Mouse (Mus musculus): Measurements from ENCODE around the gene Helq.
A peak's percentile ranks its signal among the peaks of the same experiment; 100 is the strongest.

Helq gene

GRCm38 (mm10) chr5:100798165-100798860 lies at the start of gene Helq, which contains the start of gene Mrps18c:
Helq (minus strand) TSS chr5:100798598.
Mrps18c (plus strand) TSS chr5:100798627.
- ATAC-seq (ENCODE audit: low TSS enrichment) = peak; percentile 99

DNA sequence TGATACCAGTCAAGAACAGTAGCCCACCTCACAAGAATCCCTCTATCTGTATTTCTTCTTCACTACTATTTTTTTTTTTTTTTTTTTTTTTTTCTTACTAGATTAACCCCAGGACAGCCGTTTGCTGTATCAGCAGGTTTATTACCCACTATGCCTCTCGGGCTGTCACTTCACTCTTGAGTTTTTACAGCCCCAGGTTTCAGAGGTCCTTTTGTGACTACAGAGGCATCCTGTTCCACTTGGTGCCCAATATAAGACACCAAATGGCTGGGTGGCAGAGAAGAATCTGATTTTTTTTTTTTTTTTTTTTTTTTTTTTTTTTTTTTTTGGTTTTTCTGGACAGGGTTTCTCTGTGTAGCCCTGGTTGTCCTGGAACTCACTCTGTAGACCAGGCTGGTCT lies 48.7 kb upstream of the Helq start:
- ATAC-seq (ENCODE audit: low TSS enrichment) = no peak

- ATAC-seq (ENCODE audit: low TSS enrichment) = peak; percentile 64
These were observed 48.2 kb upstream of the Helq start for GRCm38 (mm10) chr5:100846599-100846920.

DNA sequence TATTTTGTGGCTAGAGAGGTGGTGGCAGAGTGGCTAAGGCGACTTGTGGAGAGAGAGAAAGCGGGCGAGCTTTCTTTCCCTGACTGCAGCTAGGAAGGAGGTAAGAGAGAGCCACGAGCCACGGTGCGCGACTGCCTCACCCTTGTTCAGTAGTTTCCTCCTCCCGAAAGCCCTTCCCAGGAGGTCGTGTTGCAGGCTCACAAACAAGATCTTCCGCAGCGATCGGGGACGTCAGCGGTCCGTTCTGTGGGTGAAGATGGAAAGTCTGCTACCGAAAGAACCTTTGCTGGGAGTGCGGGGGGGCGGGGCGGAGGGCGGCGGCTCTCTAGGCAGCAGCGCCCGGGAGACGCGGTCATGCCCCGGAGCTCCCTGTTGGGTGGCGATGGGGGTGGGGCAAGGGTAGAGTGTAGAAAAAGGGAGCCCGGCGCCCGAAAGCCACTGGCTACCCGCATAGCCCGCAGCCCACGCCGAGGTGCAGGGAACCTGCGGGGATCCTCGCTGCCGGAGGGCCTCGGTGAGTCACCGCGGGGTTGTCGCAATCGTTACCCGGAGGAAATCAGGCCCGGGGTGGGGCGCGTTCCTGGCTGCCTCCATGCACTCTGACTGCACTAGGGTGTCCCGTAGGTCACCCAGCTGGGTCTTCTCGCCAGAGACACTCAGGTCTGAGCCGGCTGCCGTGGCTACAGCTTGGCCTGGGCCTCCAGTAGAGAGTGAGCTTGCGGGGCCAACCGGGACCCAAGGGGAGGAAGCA lies 47.6 kb upstream of the Helq start:
- ATAC-seq (ENCODE audit: low TSS enrichment) = peak; percentile 73

GRCm38 (mm10) chr5:100845485-100845847 lies 47.1 kb upstream of the Helq start, which contains the start of gene Gpat3:
Gpat3 (plus strand) TSS chr5:100845713.
- ATAC-seq (ENCODE audit: low TSS enrichment) = peak; percentile 75

- ATAC-seq (ENCODE audit: low TSS enrichment) = no peak
These were observed 46.1 kb upstream of the Helq start for GRCm38 (mm10) chr5:100844485-100844884.

- ATAC-seq (ENCODE audit: low TSS enrichment) = no peak
These were observed 39.5 kb upstream of the Helq start for GRCm38 (mm10) chr5:100837907-100838306.

DNA sequence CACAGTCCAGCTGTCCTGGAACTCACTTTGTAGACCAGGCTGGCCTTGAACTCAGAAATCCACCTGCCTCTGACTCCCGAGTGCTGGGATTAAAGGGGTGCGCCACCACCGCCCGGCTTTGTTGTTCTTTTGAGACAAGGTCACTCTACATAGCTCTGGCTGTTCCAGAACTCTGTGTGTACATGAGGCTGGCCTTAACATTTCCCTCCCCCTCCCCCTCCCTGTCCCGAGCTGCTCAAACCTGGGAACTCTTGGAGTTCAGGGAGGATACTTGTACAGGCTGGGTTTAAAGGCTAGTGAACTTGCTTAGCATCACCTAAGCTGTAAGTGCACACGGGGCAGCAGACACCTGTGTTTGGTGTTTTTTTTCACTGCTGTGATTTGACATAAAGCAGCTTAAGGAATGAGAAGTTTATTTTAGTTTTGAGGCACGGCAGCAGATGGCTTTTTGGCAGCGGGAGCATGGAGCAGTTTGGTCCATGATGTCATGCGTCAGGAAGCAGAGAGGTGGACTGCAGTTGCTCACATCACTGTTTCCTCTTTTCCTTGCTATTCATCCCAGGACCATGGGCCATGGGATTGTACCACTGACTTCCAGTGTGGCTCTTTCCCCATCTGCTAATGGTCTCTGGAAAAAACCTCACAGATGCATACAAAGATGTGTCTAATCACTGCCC lies 37.6 kb upstream of the Helq start:
- 0 out of 2 replicates have a peak, but pooled peaks have one; percentile 34 for ATAC-seq (ENCODE audit: low TSS enrichment)

- no peak for ATAC-seq (ENCODE audit: low TSS enrichment)
These were observed 35.4 kb upstream of the Helq start for GRCm38 (mm10) chr5:100833841-100834240.

- no peak for ATAC-seq (ENCODE audit: low TSS enrichment)
These were observed 34.3 kb upstream of the Helq start for GRCm38 (mm10) chr5:100832680-100833079.

DNA sequence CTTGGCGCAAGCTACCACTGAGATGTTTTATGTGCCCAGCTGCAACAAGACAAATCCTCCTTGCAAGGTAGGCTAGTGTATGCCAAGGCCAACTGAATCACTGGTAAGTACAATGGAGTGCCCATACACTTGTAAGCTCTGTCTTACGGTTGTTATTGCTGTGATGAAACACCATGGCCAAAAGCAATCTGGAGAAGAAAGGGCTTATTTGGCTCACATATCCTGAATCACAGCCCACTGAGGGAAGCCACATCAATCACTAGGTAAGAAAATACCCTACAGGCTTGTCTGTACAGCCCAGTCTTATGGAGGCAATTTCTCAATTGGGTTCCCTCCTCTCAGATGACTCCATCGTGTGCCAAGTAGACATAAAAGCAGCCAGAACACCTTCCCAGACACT lies 30.3 kb upstream of the Helq start:
- ATAC-seq (ENCODE audit: low TSS enrichment) = no peak

- ATAC-seq (ENCODE audit: low TSS enrichment) = peak; percentile 74; the same call in 1 of the 2 replicates
These were observed 28.1 kb upstream of the Helq start for GRCm38 (mm10) chr5:100826531-100826930.

DNA sequence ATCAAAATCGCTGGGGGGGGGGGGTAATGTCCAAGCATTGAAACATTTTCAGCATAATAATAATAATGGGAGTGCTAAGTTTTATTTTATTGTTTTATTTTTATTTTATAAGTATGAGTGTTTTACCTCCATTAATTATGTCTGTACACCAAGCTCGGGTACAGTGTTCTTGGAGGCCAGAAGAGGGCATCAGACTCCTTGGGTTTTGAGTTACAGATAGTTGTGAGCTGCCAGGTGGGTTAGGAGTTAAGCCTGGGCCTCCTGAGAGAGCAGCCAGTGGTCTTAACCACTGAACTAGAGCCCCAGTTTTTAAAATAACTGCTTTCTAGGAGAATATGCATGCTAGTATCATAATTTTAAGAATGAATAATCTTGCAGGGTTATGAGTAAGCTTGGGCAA lies 27.6 kb upstream of the Helq start:
- peak; percentile 62; the same call in 1 of the 2 replicates for ATAC-seq (ENCODE audit: low TSS enrichment)

- no peak for ATAC-seq (ENCODE audit: low TSS enrichment)
These were observed 24.4 kb upstream of the Helq start for GRCm38 (mm10) chr5:100822826-100823225.

DNA sequence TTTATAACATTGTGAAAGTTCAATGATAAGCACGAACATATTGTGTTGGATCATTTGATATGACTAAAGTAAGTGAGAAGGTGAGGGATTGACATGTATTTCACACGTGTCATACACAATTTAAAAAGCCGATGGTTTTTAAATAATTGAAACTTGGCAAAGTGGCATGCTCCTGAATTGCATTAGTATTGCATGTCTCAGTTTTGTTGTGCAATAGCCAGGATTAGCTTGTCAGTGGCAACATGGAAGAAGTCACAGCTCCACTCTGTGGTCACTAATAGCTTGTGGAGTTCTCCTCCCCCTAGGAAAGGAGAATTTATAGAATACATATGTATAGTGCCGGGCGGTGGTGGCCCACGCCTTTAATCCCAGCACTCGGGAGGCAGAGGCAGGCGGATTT lies 23.0 kb upstream of the Helq start:
- ATAC-seq (ENCODE audit: low TSS enrichment) = no peak

DNA sequence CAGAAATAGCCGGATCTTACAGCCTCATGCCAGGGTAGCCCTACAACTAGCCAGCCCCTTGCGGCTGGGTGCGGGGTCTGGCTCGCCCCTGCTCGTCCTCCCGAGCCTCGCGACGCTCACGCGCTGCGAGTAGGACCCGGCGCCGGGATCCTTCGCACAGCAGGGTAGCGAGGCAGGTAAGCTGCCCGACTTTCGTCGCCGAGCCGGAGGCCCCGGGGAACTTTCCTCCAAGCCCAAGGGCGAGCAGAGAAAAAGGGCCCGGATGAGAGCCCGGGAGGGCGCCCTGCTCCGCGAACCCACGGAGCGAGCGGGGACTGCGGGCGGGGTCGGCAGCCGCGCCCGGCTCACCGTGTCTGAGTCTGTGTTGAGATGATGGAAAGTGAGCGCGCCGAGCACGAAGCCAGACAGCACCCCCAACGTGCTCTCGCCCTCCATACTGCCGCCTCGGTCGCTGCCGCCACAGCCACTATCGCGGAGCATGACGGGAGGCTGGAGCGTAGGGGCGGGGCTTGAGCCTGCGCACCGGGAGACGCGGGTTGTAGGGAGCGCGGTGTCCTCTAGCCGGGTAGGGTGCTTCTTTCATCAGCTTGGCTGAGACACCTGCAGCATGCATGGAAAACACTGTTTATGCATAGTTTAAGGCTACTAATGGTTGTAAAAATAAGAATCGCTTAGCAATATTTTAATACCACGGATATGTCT lies 22.2 kb upstream of the Helq start, which contains the start of gene Abraxas1:
TSS of gene Abraxas1 (minus strand) at position 483 of the 702 bp plus-strand sequence.
- peak; percentile 100 for ATAC-seq (ENCODE audit: low TSS enrichment)

GRCm38 (mm10) chr5:100819568-100820480 lies 21.4 kb upstream of the Helq start:
- ATAC-seq (ENCODE audit: low TSS enrichment) = no peak

DNA sequence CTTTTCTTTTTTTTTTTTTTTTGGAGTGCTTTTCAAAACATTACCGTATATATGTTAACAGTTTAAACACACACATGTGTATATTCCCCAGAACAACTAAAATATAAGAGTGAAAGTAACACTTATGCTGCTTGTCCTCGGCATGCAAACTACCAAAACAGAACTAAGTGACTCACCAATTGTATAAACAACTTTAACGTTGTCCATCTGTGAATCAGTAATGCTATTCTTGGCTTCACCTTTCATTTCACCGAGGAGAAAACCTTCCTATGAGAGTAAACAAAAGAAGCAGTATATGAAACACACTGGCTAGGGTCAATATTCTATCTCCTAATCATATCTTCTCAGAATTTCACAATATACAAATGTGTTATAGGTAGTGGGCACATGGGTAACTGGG lies 19.9 kb upstream of the Helq start:
- ATAC-seq (ENCODE audit: low TSS enrichment) = no peak

DNA sequence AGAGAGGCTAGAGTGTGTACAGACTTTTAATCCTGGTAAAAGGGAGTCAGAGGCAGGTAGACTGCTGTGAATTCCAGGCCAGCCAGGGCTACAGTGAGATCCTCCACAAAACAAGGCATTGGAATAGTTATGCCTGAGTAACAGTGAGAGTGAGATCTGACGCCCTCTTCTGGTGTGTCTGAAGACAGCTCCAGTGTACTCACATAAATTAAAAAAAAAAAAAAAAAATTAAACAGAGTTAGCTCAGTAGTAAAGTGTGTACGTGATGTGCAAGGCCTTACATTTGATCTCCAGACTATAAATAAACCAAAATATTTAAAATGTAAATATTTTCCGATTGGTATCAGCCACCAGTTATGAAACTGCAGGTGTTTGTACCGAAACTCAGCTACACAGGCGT lies 4.3 kb downstream of the Helq start:
- ATAC-seq (ENCODE audit: low TSS enrichment) = no peak

- no peak for ATAC-seq (ENCODE audit: low TSS enrichment)
These were observed 6.1 kb downstream of the Helq start for GRCm38 (mm10) chr5:100792261-100792660.

DNA sequence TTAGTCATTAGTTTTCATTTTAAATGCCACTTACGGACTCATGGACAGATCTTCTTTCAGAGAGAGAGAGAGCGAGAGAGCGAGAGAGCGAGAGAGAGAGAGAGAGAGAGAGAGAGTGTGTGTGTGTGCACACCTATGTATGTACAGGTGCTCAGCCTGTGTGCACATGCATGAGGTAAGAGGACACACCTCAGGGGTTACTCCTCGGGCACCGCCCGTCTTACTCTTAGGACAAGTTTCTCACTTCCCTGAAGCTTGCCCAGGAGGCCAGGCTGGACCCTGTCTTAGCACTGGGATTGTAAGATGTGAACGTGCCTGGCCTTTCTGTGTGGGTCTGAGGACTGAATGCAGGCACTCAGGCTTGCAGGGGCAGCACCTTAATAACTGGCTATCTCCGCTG lies 10.9 kb downstream of the Helq start:
- ATAC-seq (ENCODE audit: low TSS enrichment) = no peak
